Mouse (Mus musculus) adrenal gland, postnatal 14 days (tissue): ENCODE measurements around the gene Ralgps1. TPM values are rescaled to one million over a fixed set of nuclear protein-coding genes. Genes with fewer than 3 reads are reported as not detected.
"Not testable (repeated sequence)": the region's sequence is repeated elsewhere in the genome, so short reads cannot be mapped to it uniquely, and the experiment has no call there.

ENCODE experiments used
- DNase-seq: peaks from one replicate; pipeline ENCODE4 v3.0.0; 2021; ENCODE audit warnings: mixed read lengths
- total RNA-seq: library from RNA; stranded (reverse); gene quantifications from 2 replicates; pipeline ENCODE4 v1.2.3, GENCODE M21; 2021

The Ralgps1 gene
- total RNA-seq, 1 experiment from 2014 or later: 3.7 TPM

- DNase-seq: peak; percentile 24
These were observed 10.1 kb downstream of the Ralgps1 start for GRCm38 (mm10) chr2:33361139-33361716.

- no peak for DNase-seq
These were observed 10.7 kb downstream of the Ralgps1 start for GRCm38 (mm10) chr2:33360564-33360963.

DNA sequence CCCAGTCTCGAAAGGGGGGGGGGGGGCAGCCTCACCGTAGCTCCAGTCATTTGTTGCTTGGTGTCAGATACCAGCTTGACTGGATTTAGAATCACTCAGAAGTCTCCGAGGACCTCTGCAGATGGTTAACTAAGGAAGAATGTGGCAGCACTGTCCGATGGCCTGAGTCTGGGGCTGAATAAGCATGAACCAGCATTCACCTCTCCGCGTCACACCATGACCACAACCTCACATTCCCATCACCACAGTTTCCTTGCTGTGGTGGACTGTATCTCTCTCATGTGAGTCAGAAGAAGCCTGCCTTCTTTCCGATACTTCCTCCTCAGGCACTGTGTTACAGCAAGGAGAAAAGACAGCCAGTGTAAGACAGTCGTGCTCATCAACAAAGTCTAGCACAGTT is 12.1 kb downstream of the Ralgps1 start:
- DNase-seq: no peak

GRCm38 (mm10) chr2:33357250-33357838 is 13.9 kb downstream of the Ralgps1 start:
- DNase-seq: no peak

- peak; percentile 78 for DNase-seq
These were observed 15.7 kb downstream of the Ralgps1 start for GRCm38 (mm10) chr2:33355558-33355957.

GRCm38 (mm10) chr2:33353432-33353831 is 17.9 kb downstream of the Ralgps1 start:
- DNase-seq: no peak

DNA sequence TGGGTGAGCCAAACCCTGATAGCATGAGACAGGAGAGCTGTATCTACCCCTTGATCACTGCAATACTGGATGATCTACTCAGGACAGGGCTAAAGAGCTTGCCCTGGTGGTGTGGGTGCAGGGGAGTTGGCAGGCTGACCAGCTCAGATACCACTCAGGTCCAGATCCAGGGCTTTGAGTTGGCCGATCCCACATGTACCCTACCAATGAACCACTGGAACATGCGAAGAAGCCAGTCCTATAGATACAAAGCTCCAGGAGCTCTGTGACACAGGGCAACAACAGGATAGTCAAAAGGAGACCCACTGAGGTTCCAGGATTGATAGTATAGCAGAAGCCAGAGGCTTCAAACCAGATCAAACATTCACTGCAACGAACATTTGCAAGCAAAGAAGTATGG is 19.8 kb downstream of the Ralgps1 start:
- no peak for DNase-seq

DNA sequence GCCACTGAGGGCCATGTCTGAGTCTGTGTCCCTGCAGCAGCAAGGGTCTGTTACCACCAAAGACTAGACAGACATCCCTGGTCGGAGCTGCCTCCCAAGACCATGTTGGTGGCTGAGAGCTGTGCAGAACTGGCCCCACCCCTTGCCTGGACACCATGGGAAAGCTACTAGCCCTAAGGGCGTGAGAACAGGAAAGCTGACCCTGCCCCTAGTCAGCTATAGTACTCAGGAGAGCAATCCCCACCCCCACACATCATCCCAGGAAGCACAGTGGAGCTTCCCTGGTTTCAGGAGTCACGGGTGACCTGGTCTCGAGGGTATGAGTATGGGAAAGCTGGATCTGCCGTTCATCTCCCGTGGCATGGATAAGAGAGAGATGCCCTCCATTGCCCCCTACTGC is 20.4 kb downstream of the Ralgps1 start:
- DNase-seq: no peak

- DNase-seq: no peak
These were observed 21.7 kb downstream of the Ralgps1 start for GRCm38 (mm10) chr2:33349581-33349980.

DNA sequence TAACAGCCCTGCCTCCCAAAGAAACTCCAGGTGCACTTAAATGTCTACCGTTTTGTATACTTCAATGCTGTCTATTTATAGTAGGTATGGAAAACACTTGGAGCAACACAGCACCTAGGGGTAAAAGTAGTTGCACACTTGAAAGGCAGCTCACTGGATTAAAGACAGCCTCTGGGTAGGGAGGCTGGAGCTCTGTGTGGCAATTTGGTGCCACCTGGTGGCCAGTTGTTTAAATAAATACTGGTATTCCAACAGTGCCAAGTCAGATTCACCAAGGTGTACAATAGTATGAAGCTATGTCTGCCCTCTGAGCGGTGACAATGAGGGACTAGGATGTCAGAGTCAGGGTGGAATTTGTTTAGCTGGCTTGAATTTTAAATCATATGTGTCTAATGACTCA is 22.2 kb downstream of the Ralgps1 start:
- DNase-seq: peak; percentile 84

DNA sequence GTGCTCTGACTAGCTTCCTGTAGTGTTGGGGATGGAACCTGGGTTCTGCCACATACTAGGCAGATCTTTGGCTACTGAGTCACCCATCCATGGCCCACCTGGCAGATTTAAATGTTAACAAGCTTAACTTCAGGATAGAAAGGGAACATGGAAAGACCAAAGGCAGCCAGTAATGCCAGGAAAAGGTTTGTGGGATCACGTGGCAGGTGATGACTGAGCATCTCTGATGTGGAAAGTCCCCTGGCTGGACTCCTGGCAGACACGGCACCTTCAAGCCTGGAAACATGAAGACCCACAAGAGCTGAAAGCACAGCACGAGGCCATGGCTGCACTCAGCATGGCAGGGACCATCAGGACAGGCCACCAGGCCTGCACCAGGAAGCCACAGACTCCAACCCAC is 23.0 kb downstream of the Ralgps1 start:
- no peak for DNase-seq

GRCm38 (mm10) chr2:33347607-33348006 is 23.7 kb downstream of the Ralgps1 start:
- peak; percentile 73 for DNase-seq

- DNase-seq: no peak
These were observed 24.5 kb downstream of the Ralgps1 start for GRCm38 (mm10) chr2:33346749-33347148.

DNA sequence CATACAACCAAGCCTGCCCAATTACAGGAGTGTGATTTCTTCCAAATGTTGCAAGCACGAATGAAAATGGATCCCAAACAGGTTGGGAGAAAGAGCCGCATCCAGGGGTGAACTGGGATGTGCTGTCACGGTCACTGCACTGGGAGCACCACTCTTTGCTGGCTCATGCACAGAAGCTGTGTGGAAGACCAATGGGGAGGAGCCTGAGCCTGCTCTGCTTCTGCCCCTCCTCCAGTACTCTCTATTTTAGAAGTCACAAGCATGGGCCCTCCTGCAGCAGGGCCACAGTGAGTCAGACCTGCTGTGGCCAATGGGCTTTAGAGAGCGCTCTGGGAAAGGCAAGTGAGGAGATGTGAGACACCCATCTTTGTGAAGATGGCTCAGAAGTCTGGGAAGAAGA is 25.3 kb downstream of the Ralgps1 start:
- no peak for DNase-seq

DNA sequence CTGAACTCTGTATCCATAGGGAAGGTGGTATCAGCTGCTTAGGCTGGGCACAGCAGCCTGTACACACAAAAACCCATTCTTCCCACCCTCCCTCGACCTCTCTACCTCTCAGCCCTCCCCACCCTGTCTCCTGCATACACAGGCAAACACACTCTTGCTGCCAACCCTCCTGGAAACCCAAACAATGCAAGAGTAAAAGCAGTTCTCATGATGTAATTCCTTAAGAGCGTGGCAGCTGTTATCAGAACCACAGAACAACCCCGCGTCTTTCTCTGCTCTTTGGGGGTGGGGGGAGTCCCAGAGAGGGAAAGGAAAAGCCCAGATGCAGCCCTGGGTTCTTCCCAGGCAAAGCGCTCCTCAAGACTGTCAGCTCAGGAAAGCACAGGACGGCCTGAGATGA is 25.8 kb downstream of the Ralgps1 start:
- DNase-seq: no peak

- DNase-seq: no peak
These were observed 27.9 kb downstream of the Ralgps1 start for GRCm38 (mm10) chr2:33343413-33343812.

- DNase-seq: no peak
These were observed 29.1 kb downstream of the Ralgps1 start for GRCm38 (mm10) chr2:33342148-33342547.

DNA sequence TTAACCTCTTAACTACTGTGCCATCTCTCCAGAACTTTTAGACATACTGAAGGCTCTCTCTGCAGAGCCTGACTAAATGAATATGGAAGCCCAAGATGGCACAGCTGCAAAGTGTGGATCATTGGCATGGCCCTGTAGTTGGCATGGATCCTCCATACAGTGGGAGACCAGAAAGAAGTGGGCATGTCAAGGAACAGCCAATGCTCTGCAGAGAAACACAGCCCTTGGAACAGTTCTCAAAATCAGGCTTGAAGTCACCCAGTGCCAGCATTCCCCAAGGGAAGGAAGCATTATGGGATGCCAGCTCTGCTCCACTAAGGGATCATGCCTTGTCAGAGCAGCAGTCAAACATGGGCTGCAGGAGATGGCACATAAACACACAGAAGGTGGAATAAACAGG is 35.5 kb downstream of the Ralgps1 start:
- peak; percentile 26 for DNase-seq

- DNase-seq: no peak
These were observed 41.7 kb downstream of the Ralgps1 start for GRCm38 (mm10) chr2:33329622-33330021.

- DNase-seq: peak; percentile 55
These were observed 42.3 kb downstream of the Ralgps1 start for GRCm38 (mm10) chr2:33328941-33329340.

DNA sequence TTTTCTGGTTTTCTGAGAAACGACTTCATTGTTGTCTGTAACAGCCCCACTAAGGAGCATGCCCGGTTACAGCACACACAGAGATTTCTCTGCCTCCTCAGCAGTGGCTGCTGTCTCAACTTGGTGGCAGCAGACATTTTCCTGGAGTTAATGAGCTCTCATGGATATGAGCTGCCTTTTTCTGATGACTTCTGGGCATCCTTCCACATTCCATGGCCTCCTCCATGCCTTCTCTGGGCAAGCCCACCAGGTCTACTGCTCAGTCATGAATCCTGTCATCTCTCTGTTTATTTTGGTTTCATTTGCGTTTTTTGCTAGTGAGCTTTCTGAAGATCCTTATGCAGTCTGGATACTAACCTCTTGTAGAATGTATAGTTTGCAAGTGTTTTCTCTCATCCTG is 45.9 kb downstream of the Ralgps1 start:
- DNase-seq: no peak

DNA sequence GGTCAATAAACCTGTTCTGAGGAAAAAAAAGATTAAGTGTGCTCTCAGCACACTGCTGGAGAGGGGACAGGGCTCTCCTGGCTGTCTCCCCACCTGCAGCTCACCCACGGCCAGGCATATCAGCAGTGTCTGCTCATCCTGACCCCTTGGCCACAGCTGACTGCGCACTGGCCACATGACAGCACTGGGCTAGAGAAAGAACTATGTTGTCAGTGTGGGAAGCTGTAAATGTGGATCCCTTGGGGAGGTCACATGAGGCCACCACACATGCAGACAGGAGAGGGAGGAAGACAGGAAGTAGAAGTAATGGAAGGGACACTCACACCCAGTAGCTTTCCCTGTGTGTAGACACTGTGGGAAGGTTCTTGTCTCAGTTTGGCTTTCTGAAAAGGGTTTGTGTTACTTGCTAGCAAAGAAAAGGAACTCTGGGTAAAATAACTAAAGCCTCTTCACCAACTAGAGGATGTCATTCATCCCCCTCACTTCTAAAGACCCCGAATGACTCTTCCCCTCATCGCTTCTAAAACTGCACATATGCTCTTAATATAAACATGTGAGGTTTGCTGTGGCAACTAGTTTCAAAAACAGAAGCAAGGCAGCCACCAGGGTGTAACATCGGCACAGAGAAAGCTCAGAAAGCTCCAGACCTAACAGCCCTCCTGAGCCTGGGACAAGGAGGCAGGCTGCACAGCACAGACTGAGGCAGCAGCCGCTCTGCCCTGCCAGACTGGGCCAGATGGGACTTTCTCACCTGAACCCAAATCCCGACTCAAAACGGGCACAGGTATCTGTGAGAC is 47.3 kb downstream of the Ralgps1 start:
- no peak for DNase-seq

DNA sequence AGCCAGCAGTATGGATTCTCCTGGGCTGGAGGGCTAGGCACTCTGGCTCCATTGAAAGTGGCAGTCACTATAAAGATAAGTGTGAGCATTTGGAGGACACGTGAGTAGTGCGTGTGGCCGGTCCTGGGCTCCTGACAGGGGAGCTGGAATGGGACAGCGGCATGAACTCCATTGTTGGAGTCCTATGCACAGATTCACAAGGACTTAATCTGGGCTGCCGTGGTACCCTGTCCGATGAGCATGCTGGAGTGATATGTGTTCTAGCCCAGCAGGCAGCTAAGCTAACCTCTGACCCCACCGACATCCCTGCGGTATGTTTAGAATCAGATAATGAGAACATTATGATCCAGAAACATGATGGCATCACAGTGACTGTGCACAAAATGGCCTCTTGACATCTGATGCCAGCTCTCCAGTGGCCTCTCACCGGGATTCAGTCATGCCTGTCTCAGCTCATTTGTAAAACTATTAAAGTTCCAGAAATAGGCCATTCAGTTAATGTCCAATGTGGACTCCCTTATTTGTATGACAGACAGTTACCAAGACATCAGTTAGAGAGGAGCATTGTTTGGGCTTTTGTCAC is 48.2 kb downstream of the Ralgps1 start:
- not testable (repeated sequence) for DNase-seq
